Mouse (Mus musculus): ENCODE results near the gene Rassf9.

Gene Rassf9

DNA sequence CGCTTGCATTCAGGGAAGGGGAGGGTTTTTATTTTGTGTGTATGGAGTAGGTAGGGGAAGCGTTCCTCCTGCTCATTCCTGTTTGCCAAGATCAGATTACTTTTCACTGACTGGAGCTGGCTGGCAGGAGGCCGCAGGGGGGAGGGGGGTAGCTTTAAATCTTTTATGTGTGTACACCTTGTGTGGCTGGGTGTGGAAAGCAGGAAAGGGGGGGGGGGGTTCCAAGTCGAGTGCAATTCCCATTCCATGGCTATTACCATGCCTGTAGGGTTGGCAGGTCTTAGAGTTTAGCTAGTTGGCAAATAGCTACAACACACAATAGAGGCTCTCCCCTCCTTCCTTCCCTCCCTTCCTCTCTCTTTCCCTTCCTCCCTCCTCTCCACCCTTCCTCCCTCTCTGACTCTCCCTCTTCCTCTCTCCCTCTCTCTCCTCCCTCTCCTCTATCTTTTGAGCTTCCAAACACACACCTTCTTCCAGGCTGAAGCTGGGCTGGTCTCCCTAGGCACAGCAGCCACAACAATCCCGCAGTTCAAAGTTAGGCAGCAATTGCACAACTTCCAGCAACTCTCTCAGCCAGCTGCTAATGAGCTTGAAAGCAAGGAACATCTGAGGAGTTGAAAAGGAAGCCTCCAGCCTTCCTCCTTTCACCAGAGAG is at the start of gene Rassf9:
Rassf9 (plus strand) TSS at position 416 of the 655 bp plus-strand sequence.
- in situ Hi-C loops (cut with MseI, MboI): no loop called here

- in situ Hi-C loops (cut with MseI, MboI): no loop called here
Measured at GRCm38 (mm10) chr10:102469412-102469811, 42.6 kb upstream of the Rassf9 start.

- in situ Hi-C loops (cut with MseI, MboI): loop anchor here in 1 of 2 experiments (10.0 kb wide), 1 partner anchor 334 kb away; no protein-coding TSS in a partner anchor
Measured at GRCm38 (mm10) chr10:102490386-102490785, 21.6 kb upstream of the Rassf9 start, which contains the start of gene Nts. Nts (minus strand) TSS chr10:102490486.

GRCm38 (mm10) chr10:102491792-102492191 is 20.2 kb upstream of the Rassf9 start:
- in situ Hi-C loops (cut with MseI, MboI): loop anchor here in 1 of 2 experiments (10.0 kb wide), 1 partner anchor 333 kb away; no protein-coding TSS in a partner anchor

DNA sequence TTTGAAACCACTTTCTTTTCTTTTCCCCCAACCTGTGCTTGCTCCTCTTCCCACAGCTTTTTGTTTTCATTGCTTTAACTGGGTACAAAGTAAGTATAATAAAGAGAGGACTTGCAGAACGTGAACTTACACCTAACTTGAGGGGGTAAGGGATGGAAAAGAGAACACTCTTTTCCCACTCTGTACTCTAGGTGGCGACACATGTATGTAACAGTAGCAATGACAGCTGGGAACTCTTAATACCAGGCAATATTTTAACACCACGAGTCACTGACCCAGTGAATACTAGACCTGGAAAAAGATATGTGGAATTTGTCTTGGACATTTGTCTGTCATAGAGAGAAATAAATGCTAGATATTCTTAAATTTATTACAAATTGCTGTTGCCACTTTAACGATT is 13.3 kb upstream of the Rassf9 start:
- in situ Hi-C loops (cut with MseI, MboI): loop anchor here (5.0 to 10.0 kb wide), 2 partner anchors 324 to 326 kb away; no protein-coding TSS in a partner anchor

DNA sequence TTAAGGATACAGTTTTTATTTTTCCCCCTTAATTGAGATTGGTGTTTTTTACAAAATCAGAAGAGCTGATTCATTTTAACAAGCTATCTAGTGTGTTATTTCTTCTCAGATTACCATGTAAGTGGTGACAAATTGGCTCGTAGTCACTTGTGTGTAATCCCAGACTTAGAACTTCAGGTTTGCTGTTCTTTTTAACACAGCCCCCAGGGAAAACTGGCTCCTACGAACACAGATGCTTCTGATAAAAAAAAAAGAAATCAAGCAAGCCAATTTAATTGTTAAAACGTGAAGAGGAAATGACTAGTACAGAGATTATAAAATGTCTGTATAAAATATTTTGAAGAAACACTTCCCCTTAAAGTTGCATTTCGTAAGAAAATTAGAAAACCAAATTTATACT is 4.6 kb upstream of the Rassf9 start:
- in situ Hi-C loops (cut with MseI, MboI): loop anchor here (10.0 kb wide), 1 partner anchor 227 kb away; no protein-coding TSS in a partner anchor

- in situ Hi-C loops (cut with MseI, MboI): no loop called here
Measured at GRCm38 (mm10) chr10:102511461-102511806, 588 bp upstream of the Rassf9 start.

GRCm38 (mm10) chr10:102514159-102514558 is 2.1 kb downstream of the Rassf9 start:
- in situ Hi-C loops (cut with MseI, MboI): no loop called here

DNA sequence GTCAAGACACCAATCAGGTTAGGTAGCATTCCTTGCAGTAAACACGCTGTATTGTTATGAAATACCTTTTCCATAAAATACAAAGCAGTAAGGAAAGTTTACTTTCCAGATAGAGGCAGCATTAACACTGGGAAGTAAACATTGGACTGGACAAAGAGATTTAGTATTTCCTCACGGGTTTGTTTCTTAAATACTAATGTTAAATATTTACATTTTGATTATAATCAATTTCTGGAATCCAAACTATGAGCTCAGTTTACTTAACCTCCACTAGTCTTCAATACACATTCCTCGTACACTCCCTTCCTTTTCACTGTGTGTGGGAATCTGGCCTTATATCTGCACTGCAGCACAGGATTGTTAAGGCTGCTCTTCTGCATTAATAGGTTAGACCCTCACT is 15.9 kb downstream of the Rassf9 start:
- in situ Hi-C loops (cut with MseI, MboI): no loop called here

DNA sequence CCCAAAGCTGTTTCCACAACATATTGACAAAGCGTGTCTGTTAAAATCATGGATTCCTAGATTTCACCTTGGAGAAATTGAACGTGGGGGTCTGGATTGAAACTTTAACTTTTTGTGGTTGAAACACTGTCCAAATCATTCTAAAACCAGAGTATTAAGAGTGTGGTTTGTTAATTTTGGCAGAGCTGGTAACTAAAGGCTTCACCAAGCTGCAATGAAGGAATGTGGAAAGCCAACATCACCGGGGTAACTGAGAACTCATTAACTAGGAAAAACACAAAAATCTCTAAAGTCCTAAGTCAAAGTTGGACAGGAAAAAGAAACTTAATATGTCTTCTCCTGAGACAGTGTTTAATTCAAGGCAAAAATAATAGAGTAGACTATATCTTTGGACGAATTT is 41.9 kb downstream of the Rassf9 start:
- in situ Hi-C loops (cut with MseI, MboI): no loop called here

GRCm38 (mm10) chr10:102562488-102562887 is 50.5 kb downstream of the Rassf9 start:
- in situ Hi-C loops (cut with MseI, MboI): no loop called here

GRCm38 (mm10) chr10:102577970-102578369 is 65.9 kb downstream of the Rassf9 start:
- in situ Hi-C loops (cut with MseI, MboI): no loop called here

DNA sequence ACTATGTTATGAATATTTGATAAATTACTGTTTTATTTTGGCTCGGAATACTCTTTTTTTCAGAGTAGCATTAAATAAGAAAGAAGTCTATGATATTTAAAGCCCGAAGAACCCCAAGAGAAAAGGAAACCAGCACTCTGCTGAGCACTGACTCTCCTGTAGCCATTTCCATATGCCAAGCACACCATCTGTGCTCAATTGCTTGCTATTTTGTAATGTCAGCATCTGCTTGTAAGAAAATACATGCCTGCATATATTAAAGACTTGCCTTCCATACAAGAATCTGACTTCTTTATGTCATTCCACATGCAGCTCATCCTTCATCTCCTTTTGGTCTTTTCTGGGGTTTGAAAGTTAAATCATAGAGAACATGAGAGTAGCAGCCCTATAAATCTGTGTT is 82.3 kb downstream of the Rassf9 start:
- in situ Hi-C loops (cut with MseI, MboI): no loop called here
